Mouse (Mus musculus) cortical plate, adult 2 months (tissue): ENCODE measurements around the gene Otog.

ENCODE experiments used
- CTCF ChIP-seq: fragments of 200-500 bp; IDR thresholded peaks from 2 replicates; pipeline ENCODE4 v1.5.1; 2011; ENCODE audit warnings: mild to moderate bottlenecking, control low read depth, low read length; ENCODE audit not compliant: insufficient read depth; ENCODE audit errors: extremely low read depth
- POLR2A ChIP-seq: fragments of 200-500 bp; IDR thresholded peaks from 2 replicates; pipeline ENCODE4 v1.6.1; 2011; ENCODE audit warnings: mild to moderate bottlenecking, low read length, control low read depth; ENCODE audit not compliant: insufficient read depth; ENCODE audit errors: extremely low read depth

- TF ChIP-seq CTCF (peak; percentile 46), POLR2A (no peak)
Observed at GRCm38 (mm10) chr7:46204046-46204471, 36.7 kb upstream of the Otog start.
